Mouse (Mus musculus) brain, adult 2 months (tissue): ENCODE data around the gene Dab1.

ENCODE experiments used
- DNase-seq: peaks from one replicate; pipeline ENCODE4 v3.0.0; 2011; ENCODE audit warnings: low read depth, low spot score

Dab1 gene

DNA sequence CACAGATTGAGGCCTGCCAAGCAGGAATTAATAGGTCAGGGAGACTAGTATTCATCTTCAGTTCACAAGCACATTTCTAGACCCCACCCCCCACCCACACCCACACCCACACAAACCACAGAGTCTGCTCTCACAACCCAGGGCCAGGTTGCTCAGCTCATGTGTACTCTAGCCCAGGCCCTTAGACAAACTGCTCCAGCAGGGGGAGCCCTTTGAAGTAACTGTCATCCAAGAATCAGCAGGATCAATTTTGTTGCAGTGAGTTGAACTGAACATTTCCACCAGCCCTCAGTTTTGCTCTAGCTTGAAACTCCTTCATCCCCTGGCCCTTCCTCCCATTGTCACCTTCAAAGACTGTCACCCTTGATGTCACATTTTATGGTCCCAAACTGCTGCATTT is 1046.4 kb downstream of the Dab1 start:
- peak; percentile 70 for DNase-seq

DNA sequence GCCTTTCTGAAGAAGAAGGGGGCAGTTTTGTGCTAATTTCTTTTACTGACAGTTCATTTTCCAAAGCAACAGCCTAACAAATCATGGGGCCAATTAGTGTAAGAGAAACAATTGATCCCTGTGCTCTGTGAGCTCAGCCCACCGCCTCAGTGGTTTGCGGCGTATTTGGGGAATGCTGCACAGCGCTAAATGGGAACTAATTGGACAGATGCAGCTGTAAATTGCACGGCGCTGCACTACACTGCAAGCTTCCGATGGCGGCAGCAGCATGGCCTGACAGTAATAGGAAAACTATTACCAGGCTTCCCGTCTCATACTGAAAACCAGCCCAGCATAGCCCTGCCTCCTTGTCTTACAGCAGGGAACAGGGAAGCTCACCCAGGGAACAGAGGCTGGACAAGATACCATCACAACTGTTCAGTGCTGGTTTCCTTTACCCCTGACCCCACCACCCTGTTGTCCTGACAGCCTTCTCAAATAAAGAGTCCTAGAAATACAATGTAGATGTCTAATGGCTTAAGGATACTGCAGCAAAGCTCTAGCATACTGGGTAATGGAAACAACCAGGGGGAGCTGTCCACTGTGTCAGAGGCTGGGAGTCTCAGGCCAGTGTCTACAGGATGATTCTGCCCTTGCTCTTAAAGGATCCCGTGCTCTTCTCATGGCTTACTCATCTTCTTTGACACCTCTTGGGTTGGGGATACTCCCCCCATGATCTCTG is 1047.8 kb downstream of the Dab1 start:
- no peak for DNase-seq

DNA sequence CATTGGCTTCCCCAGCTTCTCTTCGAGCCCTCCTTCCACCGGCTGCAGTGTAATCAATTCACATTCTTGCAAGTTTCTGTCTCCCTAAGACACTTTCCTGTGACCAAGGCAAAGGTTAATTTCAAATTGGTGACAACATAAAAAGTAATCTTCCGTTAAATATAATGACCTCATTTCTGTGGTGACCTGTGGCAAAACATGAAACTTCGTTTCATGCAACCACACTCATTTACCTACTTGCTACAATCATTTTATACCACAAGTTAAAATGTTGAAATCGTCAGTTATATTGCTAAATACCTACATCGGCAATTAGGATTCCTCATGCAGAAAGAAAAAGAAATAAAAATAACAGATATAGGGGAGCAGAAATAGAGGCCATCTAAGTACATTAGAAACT is 1048.9 kb downstream of the Dab1 start:
- DNase-seq, result no peak

DNA sequence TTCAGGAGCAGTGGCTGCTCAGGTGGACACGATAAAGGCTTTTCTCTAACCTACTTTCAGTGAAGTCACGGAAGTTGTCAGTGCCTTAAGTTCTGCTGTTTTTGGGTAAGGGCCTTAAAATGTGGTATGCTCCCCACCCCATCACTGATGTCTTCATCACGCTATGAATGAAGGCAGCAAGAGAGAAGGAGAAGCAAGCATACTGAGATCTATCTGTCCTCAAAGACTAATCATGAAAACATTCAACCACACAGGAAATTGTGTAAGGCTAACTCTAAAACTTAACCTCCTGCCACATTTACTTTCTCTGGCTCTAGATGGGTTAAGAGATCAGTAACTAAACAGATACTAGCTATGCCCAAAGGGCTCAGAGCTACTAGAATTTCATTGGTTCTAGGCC is 1050.2 kb downstream of the Dab1 start:
- no peak for DNase-seq

DNA sequence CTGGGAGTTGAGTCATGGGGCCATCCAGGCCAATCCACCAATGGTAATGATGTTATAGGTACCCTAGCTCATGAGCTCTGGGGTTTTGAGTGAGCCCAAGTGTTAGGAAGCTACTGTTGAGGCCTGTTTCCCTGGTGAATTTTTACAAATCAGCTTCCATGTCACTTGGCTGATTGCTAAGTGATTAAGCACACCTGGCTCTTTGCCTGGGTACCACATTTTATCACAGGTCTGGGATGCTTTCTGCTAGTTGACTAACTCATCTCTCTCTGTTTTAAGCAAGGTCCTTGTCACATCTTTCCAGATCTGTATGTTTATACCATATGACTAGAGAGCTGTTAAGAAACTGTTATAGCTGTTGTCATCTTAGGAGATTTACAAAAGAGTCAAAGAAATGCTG is 1051.6 kb downstream of the Dab1 start:
- peak; percentile 61 for DNase-seq

DNA sequence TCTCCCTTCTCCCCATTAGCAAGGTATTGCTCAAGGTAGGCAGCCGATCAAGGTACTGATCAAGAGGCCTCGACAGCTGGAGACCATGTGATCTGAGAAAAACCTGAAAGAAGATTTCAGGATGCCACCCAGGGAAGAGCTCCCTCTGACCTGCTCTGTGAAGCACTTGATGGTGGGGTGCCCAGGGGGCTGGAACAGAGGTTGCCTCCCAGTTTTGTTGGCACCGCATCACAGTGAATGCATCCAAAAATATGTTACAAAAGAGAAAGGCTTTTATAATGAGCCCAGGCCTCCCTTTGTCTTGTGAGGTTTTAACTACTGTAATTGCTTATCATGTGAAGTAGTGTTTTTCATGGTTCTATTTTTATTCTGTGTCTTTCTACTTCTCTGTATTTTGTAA is 1054.2 kb downstream of the Dab1 start:
- DNase-seq, result no peak

DNA sequence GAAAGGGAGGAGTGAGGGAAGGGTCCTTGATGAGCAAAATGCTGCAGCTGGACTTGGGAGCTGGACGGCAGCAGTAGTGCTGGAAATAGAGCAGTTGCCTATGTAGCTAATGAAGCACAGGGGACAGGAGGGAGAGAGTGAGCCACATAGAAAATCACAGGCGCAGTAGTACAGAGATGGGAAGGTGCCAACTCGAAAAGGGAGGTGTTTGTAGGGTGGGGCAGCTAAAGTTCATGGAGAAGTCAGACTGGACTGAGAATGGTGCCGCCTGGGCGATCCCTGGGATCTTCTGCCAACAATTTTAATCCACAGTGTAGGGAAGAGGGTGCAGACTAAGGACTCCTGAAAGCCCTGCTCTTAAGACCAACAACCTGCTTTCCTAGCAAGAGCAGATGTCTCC is 1055.5 kb downstream of the Dab1 start:
- DNase-seq, result no peak

DNA sequence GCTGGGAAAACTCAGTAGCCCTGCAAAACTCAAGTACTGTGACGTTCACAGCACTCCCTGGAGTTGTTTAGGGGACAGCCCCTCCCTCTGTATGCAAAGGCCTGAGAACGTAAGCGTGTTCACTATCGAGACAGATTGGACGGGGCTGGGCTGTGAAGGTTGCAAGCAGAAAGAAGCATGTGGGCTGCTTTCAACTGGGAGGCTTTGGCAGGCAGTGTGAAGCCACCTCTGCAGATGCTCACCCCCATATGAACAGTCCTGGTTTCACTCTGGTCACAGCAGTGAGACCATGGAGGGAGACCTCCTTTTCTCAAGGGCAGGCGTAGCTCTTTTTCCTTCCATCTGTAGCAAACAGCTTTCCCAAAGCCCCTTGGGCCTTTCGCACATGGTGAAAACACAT is 1059.1 kb downstream of the Dab1 start:
- DNase-seq, result peak; percentile 82

DNA sequence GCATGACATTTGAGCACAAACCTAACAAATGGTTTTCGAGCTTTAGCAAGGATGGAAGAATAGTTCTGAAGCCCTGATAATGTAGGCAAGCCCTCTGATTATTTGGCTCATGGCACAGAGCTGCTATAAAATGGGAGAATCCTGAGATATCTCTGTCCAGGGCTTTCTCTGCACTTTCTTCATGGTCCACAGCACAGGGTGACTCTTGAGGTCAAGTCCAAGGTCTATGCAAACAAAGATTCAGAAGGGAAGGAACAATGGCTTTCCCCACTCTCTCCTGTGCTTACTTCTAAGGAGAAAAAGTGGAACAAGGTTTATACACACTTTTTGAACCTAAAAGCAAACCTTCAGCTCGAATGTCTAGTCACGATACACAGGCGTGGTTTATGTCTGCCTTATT is 1061.3 kb downstream of the Dab1 start:
- no peak for DNase-seq

DNA sequence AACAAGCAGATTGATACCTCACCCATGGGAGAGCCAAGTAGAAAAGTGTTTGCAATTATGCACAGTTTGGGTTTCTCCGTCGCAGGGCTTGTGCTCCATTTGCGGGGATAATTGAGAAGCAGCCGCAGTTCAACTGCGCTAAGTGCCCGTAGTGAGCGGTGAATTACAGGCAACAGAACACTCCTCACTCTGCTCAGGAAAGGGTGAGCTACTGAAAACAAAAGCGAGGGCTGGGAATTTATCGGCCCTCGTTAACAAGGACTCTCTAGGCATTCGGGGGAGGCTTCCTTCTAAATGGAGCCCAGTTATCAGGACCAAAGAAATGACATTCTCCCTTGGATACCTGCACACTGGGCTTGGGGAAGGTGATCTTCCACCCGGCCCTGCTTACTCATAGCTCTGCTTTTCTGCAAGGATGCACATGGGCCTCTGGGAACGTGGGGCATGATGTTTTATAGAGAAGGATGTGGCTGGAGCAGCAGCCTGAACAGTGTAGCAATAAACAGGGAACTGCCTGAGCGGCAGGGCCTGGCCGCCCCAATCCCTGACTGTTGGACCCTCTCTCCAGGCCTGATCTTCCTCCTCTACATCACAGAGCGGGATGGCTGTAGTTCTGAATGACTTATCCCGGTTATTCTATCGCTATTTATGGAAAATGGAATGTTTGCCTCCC is 1067.1 kb downstream of the Dab1 start:
- peak; percentile 40 for DNase-seq

DNA sequence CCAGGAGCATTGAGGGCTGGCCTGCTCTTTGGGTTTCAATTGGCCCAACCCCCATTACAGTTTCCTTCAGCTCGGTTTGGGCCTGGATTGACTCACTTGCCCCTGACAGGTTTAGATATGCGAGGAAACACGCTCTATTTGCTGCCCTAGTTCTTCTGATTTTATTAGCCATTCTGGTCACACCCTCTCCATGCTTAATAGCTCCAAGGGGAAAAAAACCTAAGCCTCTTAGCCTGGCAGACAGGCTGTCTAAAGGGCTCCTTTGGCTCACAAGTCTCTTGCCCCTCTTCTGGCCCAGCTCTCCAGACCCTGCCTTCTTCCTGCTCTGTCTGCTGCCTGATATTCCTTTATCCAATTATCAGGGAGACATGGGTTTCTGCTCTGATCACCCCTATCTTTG is 1069.9 kb downstream of the Dab1 start:
- no peak for DNase-seq

DNA sequence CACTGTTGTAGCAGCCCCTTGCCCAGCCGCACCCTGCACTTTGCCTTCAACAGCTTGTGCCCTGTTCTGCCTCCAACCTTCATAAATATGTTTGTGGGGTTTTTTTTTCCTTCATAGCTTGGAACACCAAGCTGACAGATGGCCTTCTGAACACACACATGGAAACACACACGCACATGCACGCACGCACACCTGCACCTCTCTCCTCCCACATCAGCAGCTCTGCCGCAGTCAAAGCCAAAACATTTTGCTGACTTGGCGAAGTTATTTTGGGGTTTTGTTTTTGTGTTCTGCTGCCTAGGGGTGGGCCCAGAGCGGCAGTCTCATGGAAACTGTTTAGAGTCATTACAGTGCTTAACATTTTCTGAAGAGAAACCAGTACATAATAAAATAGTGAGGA is 1071.9 kb downstream of the Dab1 start:
- peak; percentile 79 for DNase-seq

DNA sequence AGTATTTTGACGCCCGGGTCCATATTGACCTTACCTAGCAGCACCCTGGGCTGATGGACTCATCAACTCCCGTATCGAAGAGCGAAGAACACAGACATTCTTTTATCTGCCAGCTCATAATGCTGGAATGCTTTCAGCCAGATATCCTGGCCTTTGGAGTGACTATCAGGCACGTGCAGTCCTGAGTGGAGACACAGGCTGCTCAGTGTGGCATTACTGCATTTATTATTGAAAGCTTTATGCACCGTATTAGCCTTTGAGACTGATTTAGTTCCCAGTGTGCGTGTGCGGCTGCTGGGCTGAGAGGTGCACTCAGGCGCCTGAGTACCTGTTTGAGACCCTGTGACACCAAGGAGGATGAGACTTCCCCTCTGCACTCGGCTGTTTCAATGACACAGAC is 1075.0 kb downstream of the Dab1 start:
- DNase-seq, result no peak

DNA sequence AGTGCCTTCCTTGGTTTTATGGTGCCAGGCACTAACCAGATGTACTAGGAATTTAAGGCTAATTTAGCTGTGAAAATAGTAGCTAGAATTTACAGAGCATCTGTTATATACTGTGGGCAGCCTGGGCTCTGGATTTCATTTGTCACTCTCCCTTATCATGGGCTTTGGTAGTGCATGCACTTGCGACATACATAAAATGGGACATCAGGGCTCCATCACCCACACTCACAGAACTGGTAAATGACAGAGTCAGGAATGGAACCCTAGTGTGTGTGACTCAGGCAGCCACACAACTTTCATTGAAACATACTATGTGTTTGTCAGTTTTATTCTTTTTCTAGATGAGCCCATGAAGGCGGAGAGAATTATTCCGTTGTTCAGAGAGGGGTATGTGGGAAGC is 1077.4 kb downstream of the Dab1 start:
- peak; percentile 39 for DNase-seq

DNA sequence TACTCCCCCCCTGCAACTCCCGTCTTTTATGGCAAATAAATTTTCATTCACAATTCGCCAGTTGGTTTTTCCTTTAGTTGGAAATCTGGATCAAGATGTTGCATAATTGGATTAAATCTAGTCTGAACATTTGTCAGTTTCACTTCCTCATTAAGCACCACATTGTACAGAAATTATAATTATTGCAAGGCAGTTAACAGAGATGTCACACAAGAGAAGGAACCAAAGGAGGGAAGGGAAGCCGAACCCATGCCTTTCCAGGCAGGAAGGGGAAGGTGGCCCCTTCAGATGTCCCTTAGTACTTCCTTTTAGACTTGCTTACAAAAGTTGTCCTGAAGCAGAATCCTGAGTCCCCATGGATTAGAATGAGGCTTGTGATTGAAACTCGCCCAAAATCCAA is 1078.5 kb downstream of the Dab1 start:
- no peak for DNase-seq

DNA sequence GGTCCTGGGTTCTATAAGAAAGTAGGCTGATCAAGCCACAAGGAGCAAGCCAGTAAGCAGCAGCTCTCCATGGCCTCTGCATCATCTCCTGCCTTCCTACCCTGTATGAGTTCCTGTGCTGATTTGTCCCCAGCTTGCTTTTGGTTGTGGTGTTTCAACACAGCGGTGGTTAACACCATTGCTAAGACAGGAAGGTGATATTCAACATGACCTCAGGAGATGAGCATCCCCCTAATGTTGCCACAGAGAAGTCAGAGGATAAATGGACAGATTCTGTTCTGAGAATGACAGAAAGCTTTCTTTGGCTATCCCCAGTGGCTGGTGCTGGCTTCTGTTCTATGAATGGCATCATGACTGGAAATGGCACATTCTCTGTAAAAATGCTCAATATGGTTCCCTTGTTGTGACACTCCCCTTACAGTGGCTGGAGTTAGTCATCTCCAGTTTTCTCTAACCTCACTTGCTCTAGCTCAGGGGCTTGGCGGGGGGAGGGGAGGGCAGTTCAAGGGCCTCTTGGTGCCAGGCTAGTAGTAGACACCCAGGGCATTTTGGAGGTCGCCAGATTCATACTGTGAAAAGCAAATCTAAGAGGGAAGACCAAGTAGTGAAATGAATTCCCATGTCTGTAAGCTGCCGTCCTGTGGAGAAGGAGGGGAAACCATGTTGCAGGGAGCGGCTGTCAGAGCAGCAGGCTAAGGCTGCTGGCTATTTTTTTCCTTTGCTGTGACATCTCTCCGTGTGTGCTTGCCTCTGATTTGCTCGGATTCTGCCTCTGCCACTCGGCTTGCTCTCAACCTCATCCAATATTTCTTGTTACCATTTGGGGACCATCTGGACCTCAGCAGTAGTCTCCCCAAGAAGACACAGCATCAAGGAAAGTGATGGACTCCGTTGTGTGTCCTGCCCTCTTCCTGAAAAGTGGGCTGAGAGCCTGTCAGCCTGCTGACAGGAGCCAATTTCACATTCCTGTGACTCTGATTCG is 1086.8 kb downstream of the Dab1 start:
- peak; percentile 91 for DNase-seq

DNA sequence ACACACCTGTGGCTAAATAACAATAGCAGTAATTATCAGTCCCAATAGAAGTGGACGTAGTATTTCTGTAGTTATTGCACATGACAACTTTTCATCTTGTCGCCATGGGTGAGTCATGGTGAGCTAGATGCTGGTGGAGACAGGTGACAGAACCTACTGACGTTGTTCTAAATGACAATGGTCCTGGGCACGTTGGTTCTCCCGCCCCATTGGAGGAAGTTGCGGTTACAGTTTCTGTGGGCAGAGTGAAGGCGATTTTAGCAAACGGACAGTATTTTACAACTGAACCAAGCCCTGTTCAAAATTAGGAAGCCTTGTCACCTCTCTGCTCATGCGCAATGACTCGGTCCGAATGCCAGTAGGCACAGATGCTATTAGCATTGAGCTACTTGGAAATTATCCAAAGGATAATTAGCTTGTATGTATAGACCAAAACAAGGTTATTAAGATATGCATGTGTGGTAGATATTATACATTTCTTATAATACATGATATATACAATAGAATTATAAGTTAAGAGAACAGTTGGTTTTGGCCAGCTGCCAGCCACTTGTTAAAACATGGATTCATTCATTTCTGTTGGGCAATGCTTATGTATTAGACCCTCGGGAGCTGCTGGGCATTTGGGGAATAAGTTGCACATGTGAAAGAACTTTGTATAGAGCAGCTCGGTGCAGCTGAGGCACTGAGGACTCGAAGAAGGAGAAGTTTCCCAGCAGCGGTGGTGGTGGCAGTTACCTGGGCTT is 1093.4 kb downstream of the Dab1 start:
- DNase-seq, result no peak

DNA sequence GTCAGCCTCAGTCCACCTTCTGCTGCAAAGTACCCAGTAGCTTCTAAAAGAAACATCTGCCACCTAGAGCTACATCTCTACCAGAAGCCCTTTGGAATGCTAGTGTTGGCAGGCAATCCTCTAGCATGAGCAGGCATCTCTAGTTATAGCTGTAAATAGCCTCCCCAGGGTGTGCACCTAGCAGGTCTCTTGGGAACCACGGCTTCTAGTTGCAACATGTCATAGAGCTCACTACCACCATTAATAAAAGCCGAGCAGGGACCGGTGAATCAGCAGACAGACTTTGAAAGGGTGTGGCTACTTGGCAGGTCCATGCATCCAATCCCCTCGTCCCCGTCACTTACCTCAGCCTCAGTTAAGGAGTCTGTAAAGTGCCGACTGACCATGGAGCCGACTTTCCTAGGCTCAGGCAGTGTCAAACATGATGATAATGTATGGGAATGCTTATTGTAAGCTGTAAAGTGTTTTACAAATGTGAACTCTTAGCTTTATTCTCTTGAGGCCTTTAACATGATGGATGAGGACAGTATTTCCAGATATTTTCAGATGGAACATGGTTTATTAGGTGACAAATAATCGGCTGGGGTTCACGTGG is 1095.9 kb downstream of the Dab1 start:
- DNase-seq, result no peak

DNA sequence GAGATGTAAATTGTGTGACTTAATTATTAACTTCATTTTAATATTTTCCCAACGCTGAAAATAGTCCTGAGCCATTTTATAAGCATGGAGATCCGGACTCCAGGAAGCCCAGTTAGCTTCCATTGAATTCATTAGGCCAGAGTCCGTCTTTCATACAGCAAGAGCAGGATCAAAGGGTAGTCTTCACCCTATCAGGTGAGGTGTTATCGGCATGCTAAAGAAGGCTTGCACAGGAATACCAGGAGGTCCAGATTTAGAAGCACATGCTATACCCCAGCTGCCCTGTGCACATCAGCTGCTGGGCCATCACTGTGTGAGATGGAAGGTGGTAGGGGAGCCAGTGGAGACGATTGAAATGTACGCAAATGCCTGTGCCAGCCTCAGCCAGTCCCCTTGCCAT is 1096.7 kb downstream of the Dab1 start:
- DNase-seq, result no peak

DNA sequence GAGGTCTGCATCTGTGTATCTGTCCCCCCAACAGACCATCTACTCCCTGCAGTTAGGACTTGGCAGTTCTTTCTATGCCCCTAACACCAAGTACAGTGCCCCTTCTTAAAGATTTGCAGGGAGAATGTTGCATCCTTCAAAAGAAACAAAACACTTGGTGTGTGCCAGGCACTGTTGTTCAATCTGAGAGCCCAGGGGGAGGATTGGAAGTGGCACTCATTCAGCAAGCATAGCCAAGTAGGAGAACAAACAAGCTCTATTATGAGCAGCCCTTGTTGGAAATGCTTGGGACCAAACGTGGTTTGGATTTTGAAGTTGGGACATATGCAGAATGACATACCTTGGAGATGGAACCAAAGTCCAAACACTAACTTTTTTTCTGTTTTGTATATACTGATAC is 1097.3 kb downstream of the Dab1 start:
- peak; percentile 76 for DNase-seq
